Mouse (Mus musculus): Measurements from ENCODE around the gene Ube2dnl1.

Ube2dnl1 gene

DNA sequence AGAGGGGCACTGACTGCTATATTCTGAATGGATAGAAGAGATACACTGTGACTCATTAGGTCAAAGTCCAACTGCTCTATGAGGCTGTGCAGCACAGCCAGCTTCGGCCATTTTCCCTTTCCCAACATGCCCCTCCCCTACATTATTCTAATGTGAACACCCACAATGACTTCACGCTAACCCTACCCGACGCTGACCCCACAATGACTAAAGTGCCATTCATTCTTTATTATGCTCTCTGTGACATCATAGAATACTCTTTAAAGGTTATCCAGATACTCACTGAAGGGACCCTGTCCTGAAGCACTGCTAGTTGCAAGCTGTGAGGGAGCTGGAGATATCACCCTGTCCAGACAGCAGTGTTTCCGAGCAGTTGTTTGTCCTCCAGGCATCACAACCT is at the start of gene Ube2dnl1:
TSS of gene Ube2dnl1 (plus strand) at position 301 of the 400 bp plus-strand sequence.
- DNase-seq, result no peak

DNA sequence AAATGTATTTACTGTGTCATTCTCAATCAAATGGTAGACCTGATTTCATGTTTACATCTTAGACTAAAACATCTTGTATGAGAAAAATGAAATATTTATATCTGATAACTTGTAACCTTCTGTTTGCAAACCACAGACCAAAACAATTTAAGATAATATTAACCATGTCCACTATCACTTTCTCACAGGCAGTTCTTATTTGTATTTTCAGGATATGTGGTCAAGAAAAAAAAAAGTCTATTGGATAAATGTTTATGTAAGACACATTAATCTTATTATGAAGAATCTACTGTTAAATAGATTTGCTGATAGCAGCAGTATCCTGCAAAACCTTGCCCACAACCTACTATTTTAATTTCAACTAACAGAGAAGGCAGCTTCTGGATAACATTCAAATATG is 9.3 kb upstream of the Ube2dnl1 start:
- no peak for DNase-seq

DNA sequence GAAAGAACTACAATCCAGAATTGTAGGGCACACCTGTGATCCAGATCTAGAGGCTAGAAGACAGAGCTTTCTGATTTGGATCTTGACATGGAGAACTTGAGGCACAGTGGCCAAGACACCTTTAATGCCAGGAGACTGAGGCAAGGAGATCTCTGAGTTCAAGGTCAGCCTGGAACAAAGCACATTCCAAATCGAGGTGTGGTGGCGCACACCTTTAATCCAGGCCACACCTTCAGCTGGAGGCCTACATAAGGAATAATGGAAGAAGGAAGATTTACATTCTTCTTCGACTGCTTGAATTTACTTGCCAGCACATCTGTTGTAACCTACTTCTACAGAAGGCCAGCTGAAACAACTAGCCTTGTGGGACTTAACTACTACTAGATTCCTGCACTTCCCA is 7.3 kb upstream of the Ube2dnl1 start:
- no peak for DNase-seq

DNA sequence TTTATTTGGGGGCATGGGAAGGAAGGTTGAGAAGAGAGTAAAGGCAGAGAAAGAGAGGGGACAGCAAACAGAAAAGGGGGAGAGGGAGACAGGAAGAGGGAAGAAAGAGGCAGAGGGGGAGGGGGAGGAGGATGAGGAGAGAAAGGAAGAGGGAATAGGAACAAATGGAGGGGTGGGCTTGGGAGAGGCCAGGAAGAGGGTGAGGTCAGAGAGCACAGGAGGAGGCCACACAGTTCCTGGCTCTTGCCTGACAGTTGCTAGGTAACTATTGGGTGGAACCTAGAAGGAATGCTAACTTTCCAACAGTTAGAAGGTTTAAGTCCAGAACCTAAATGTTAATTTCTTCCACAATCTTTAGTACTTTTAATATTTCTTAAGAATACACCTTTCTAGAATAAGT is 1.4 kb upstream of the Ube2dnl1 start:
- no peak for DNase-seq

DNA sequence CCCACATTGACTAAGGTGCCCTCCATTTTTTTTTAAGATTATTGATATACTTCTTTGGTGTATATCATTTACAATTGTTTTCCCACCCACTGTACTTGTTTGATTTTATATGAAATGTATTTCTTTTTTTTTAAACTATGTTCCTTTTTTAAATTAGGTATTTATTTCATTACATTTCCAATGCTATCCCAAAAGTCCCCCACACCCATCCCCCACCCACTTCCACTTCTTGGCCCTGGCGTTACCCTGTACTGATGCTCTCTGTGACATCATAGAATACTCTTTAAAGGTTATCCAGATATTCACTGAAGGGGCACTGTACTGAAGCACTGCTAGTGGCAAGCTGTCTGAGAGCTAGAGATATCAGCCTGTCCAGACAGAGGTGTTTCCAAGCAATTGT is 2.5 kb downstream of the Ube2dnl1 start, which contains the start of gene Ube2dnl2:
TSS of gene Ube2dnl2 (plus strand) at position 301 of the 400 bp plus-strand sequence.
- no peak for DNase-seq

DNA sequence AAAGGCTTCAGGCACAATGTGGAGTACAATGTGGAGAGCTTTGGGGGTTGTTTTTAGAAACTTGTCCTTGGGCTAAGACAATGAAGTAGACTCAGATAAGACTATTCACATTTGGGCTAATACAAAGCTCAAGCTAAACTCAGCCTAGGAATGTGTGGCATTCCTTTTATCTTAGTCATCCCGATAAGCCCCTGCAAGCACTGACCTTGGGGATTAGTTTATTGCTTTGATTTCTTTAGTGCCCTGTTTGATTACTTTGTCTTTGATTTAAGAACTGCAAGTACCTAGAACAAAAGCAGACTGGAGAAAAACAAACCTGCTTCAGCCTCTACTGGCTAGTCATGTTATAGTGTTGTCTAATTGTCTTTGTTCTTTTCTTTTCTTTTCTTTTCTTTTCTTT is 50.3 kb downstream of the Ube2dnl1 start:
- no peak for DNase-seq
